Mouse (Mus musculus) intestine, embryonic 16.5 days (tissue): ENCODE measurements at regions not wholly inside any gene's neighbourhood (a gene's known extent, or its start where the extent isn't known, plus 50 kb on each side); places are given as distances from the start of the nearest gene placed in this dataset.

Experiments used
- ATAC-seq: fragments of 200-750 bp; cut with Nextera tagmentation; 2 replicates; pipeline ENCODE4 v1.8.0; 2017; ENCODE audit warnings: moderate TSS enrichment, moderate library complexity
- H3K27ac ChIP-seq: fragments of 300-500 bp; sonication (generic); 2 replicates; pipeline ENCODE4 v1.5.1; 2014; ENCODE audit warnings: mild to moderate bottlenecking, low read length
- H3K27me3 ChIP-seq: fragments of 300-500 bp; sonication (generic); replicated peaks from 2 replicates; pipeline ENCODE4 v1.6.1; 2014; ENCODE audit warnings: low read length, control low read depth, mixed read lengths; ENCODE audit not compliant: control insufficient read depth, insufficient read depth
- H3K36me3 ChIP-seq: fragments of 300-500 bp; sonication (generic); 2 replicates; pipeline ENCODE4 v1.6.1; 2014; ENCODE audit warnings: low read length, control low read depth; ENCODE audit not compliant: control insufficient read depth, insufficient read depth
- H3K4me1 ChIP-seq: fragments of 300-500 bp; sonication (generic); 2 replicates; pipeline ENCODE4 v1.6.1; 2014; ENCODE audit warnings: low read length, control low read depth, mixed read lengths; ENCODE audit not compliant: control insufficient read depth, insufficient read depth
- H3K4me2 ChIP-seq: fragments of 300-500 bp; sonication (generic); 2 replicates; pipeline ENCODE4 v1.6.1; 2014; ENCODE audit warnings: low read depth, low read length, control low read depth
- H3K4me3 ChIP-seq: fragments of 300-500 bp; sonication (generic); 2 replicates; pipeline ENCODE4 v1.5.1; 2014; ENCODE audit warnings: mild to moderate bottlenecking, low read length
- H3K9ac ChIP-seq: fragments of 300-500 bp; sonication (generic); 2 replicates; pipeline ENCODE4 v1.6.1; 2014; ENCODE audit warnings: low read depth, low read length
- H3K9me3 ChIP-seq: fragments of 300-500 bp; sonication (generic); 2 replicates; pipeline ENCODE4 v1.6.1; 2016; ENCODE audit warnings: low read length, control low read depth; ENCODE audit not compliant: control insufficient read depth
- WGBS: fragments of 180-500 bp; shearing (Covaris S2); extraction: QIAGEN DNeasy Blood & Tissue Kit; methylation state at CpG from one replicate; pipeline ENCODE4 v1.1.7; 2014; 5-methylcytosine and 5-hydroxymethylcytosine counted together

DNA sequence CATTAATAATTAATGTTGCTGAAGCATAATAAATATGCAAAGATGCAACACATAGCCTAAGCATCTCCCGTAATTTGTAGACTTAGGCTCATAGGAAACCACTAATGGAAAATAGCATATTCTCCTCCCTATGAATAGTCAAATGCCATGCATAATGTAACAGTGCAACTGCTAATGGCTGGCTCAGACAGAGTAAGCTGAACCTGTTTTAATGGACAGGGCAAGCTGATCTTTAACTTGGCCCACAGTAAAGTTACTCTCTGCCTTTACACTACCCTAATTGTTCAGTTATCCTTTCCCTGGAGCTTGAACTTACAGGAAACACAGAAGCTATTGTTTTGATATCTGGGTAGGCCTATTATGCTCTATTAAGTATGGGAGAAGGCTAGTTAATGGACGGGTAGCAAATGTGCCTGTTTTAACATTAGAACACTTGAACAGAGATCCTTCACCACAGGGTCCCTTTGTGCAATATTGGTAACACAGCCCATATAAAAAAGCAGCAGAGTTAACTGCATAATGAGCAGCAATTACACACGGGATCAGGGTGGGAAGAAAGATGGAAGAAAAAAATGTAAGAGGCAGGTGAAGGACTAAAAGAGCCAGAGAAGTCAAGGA, 585.2 kb downstream of the Slc16a7 start:
- Histone ChIP-seq H3K27ac (no peak overlapping the region), H3K4me3 (no peak overlapping the region), H3K27me3 (no peaks in the 10 kb centered on the region), H3K9ac (no peak overlapping the region), H3K4me2 (no peak overlapping the region), H3K4me1 (no peaks in the 10 kb centered on the region), H3K9me3 (no peaks in the 10 kb centered on the region), H3K36me3 (no peaks in the 10 kb centered on the region)
- no peak for ATAC-seq
- WGBS: 65% methylated on average over 3 of the region's 3 CpGs
